8 mouse cellular contexts compared by ENCODE assay signal in genomic region chr3:79884761-79885189, GRCm38 (mm10). TPM values are rescaled to one million over a fixed set of nuclear protein-coding genes. Genes with fewer than 3 reads are reported as not detected.
A peak's percentile ranks its signal among the peaks of the same experiment; 100 is the strongest.
DNase-seq lines count a peak whose midpoint lies in the region; ATAC-seq and TF ChIP-seq lines count a peak whose summit lies in the region.

No protein-coding gene starts in this region.

- no peaks in the 10 kb centered on the region for H3K36me3 ChIP-seq in embryonic facial prominence, embryonic 11.5 days (replicated peaks; ENCODE audit: control insufficient read depth, insufficient read depth, low read depth, low read length)
- no peaks in the 10 kb centered on the region for H3K36me3 ChIP-seq in heart, embryonic 13.5 days
- H3K36me3 ChIP-seq in lung, embryonic 14.5 days (ENCODE audit: insufficient read depth): no peaks in the 10 kb centered on the region

- DNase-seq in A20 (ENCODE audit: low read depth, low spot score): peak; percentile 30
- DNase-seq in Muller cell, postnatal 12 days (ENCODE audit: inconsistent ontology term): peak; percentile 64
- peak; percentile 73 for DNase-seq in embryonic facial prominence, embryonic 11.5 days (ENCODE audit: low spot score)
- peak; percentile 52 to 77 for DNase-seq in layer of hippocampus, adult 18-20 months (ENCODE audit: low spot score in 2 of 2)
- DNase-seq in lung, embryonic 14.5 days: peak; percentile 90
- peak; percentile 29 for DNase-seq in ovary, postnatal 10 days (ENCODE audit: low spot score)
- DNase-seq in T-cell, adult 2 months (ENCODE audit: low spot score): no peak

- 46% methylated on average over 9 of the region's 9 CpGs for WGBS in embryonic facial prominence, embryonic 11.5 days
- WGBS in heart, embryonic 13.5 days: 10% methylated on average over 9 of the region's 9 CpGs
- WGBS in lung, embryonic 14.5 days: 4% methylated on average over 9 of the region's 9 CpGs

- no peak overlapping the region for H3K4me3 ChIP-seq in embryonic facial prominence, embryonic 11.5 days (ENCODE audit: low read depth, low read length)
- H3K4me3 ChIP-seq in heart, embryonic 13.5 days: peak overlapping the region; percentile 61
- H3K4me3 ChIP-seq in lung, embryonic 14.5 days (ENCODE audit: low read depth, low read length): peak overlapping the region; percentile 42

- no peaks in the 10 kb centered on the region for H3K9me3 ChIP-seq in embryonic facial prominence, embryonic 11.5 days (replicated peaks; ENCODE audit: control insufficient read depth, low read length)
- no peaks in the 10 kb centered on the region for H3K9me3 ChIP-seq in heart, embryonic 13.5 days
- no peaks in the 10 kb centered on the region for H3K9me3 ChIP-seq in lung, embryonic 14.5 days (ENCODE audit: low read depth, low read length)

- no peak overlapping the region for H3K4me2 ChIP-seq in embryonic facial prominence, embryonic 11.5 days (ENCODE audit: low read depth, low read length)
- peak overlapping the region; percentile 80 for H3K4me2 ChIP-seq in heart, embryonic 13.5 days
- peak overlapping the region; percentile 71 for H3K4me2 ChIP-seq in lung, embryonic 14.5 days

- peak; percentile 80 for TF ChIP-seq CTCF in lung, embryonic 14.5 days (IDR thresholded peaks at IDR 0.05; ENCODE audit: low read depth)

- H3K27ac ChIP-seq in embryonic facial prominence, embryonic 11.5 days (replicated peaks; ENCODE audit: low read depth, low read length): no peak overlapping the region
- H3K27ac ChIP-seq in heart, embryonic 13.5 days (replicated peaks): peak overlapping the region; percentile 95
- peak overlapping the region; percentile 69; the same call in 1 of the 2 replicates for H3K27ac ChIP-seq in lung, embryonic 14.5 days (ENCODE audit: low read depth)

- no peaks in the 10 kb centered on the region for H3K4me1 ChIP-seq in embryonic facial prominence, embryonic 11.5 days (ENCODE audit: control insufficient read depth, insufficient read depth, low read length)
- H3K4me1 ChIP-seq in heart, embryonic 13.5 days: peaks cover 43% of the 10 kb centered on the region
- peaks cover 5% of the 10 kb centered on the region for H3K4me1 ChIP-seq in lung, embryonic 14.5 days (ENCODE audit: insufficient read depth)

- no peak overlapping the region for H3K9ac ChIP-seq in embryonic facial prominence, embryonic 11.5 days (replicated peaks; ENCODE audit: low read length)
- H3K9ac ChIP-seq in heart, embryonic 13.5 days: peak overlapping the region; percentile 88
- peak overlapping the region; percentile 43 for H3K9ac ChIP-seq in lung, embryonic 14.5 days

- no peak for ATAC-seq in embryonic facial prominence, embryonic 11.5 days (replicated peaks; ENCODE audit: insufficient number of reproducible peaks, low FRiP score, low TSS enrichment, low read depth)
- no peak for ATAC-seq in heart, embryonic 13.5 days (ENCODE audit: extremely low read depth, insufficient number of reproducible peaks, low FRiP score, low TSS enrichment)
- peak; percentile 32; the same call in 1 of the 2 replicates for ATAC-seq in lung, embryonic 14.5 days (ENCODE audit: insufficient read depth)

- no peaks in the 10 kb centered on the region for H3K27me3 ChIP-seq in embryonic facial prominence, embryonic 11.5 days (ENCODE audit: control insufficient read depth, insufficient read depth, low read length)
- no peaks in the 10 kb centered on the region for H3K27me3 ChIP-seq in heart, embryonic 13.5 days (replicated peaks)
- no peaks in the 10 kb centered on the region for H3K27me3 ChIP-seq in lung, embryonic 14.5 days (ENCODE audit: insufficient read depth, low read length)

RNA-seq across cellular contexts. Expression of gene Fam198b, which starts 0.4 kb away (rescaled TPM):
- polyA plus RNA-seq in embryonic facial prominence, embryonic 11.5 days (2014; fragmentation: Nextera tagmentation; extraction: Ambion mirVana): 2.5 and 3.2 TPM in 2 replicates
- polyA plus RNA-seq in heart, embryonic 13.5 days (2015; fragmentation: Nextera tagmentation; extraction: Ambion mirVana): 43.8 and 54.8 TPM in 2 replicates
- 1 to 10 TPM; 4.2 to 7.2 TPM for total RNA-seq in layer of hippocampus, adult 18-20 months (2021)
- polyA plus RNA-seq in lung, embryonic 14.5 days (2014; fragmentation: Nextera tagmentation; extraction: Ambion mirVana): 16.4 and 17.8 TPM in 2 replicates

RNA-seq across cellular contexts. Expression of gene Tmem144, which starts 32.2 kb away (rescaled TPM):
- 4.8 and 5.1 TPM in 2 replicates for polyA plus RNA-seq in embryonic facial prominence, embryonic 11.5 days (2014; fragmentation: Nextera tagmentation; extraction: Ambion mirVana)
- 9.3 and 12.1 TPM in 2 replicates for polyA plus RNA-seq in heart, embryonic 13.5 days (2015; fragmentation: Nextera tagmentation; extraction: Ambion mirVana)
- total RNA-seq in layer of hippocampus, adult 18-20 months (2021): 10 to 100 TPM; 20.7 to 21.8 TPM
- 5.0 and 5.4 TPM in 2 replicates for polyA plus RNA-seq in lung, embryonic 14.5 days (2014; fragmentation: Nextera tagmentation; extraction: Ambion mirVana)
